Comparison of ENCODE assay signal across 9 mouse cellular contexts in the genomic region with DNA sequence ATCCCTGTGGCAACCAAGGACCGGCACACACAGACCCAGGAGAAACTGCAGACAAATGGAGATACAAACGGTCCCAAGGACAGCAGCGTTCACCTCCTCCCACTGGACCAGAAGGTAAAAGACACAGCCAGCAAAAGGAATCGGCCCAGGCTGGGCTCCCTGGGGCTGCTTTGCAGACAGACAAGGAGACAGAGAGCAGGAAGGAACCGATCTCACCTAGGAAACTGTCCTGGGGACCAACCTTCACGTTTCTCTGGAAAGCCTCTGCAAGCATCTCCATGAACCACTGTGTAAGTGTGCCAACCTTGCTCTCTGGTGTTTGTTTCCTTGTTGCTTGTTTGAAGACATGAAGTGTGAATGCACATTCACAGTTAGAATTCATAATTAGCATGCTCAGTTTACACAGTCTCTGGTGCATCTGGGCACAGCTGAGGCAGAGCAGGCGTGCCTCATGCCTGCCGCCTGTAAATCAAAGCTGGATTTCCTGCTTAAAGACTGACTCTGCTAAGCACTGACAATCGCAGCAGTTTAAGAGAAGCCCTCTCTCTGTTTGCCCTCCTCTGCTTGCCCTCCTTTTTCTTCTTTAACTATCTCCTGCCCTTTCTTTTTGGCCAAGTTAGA. TPM values are rescaled to one million over a fixed set of nuclear protein-coding genes. Genes with fewer than 3 reads are reported as not detected.
DNase-seq lines count a peak whose midpoint lies in the region; ATAC-seq and TF ChIP-seq lines count a peak whose summit lies in the region.
"Had no signal": no experiment of that assay in that cellular context is flagged by ENCODE, and none has a peak within 500 bp of the region (broad histone marks: within the 10 kb centered on the region; RNA-seq: fewer than 3 reads in every experiment).

No protein-coding gene starts in this region.

- 2% methylated on average over 9 of the region's 9 CpGs for WGBS in lung, embryonic 14.5 days
- 4% methylated on average over 9 of the region's 9 CpGs for WGBS in forebrain, embryonic 14.5 days
- 7% methylated on average over 9 of the region's 9 CpGs for WGBS in neural tube, embryonic 11.5 days

- no peaks in the 10 kb centered on the region for H3K36me3 ChIP-seq in lung, embryonic 14.5 days (ENCODE audit: insufficient read depth)
- H3K36me3 ChIP-seq in forebrain, embryonic 14.5 days (ENCODE audit: control insufficient read depth, insufficient read depth, low read length): no peaks in the 10 kb centered on the region
- H3K36me3 ChIP-seq in neural tube, embryonic 11.5 days (ENCODE audit: control insufficient read depth, insufficient read depth, low read length): no peaks in the 10 kb centered on the region

- H3K9ac ChIP-seq in lung, embryonic 14.5 days: peak overlapping the region; percentile 65
- peak overlapping the region; percentile 53; the same call in 1 of the 2 replicates for H3K9ac ChIP-seq in forebrain, embryonic 14.5 days (ENCODE audit: low read length)
- peak overlapping the region; percentile 53 for H3K9ac ChIP-seq in neural tube, embryonic 11.5 days (ENCODE audit: low read length)
- H3K9ac ChIP-seq: liver, embryonic 14.5 days had no signal

- peak overlapping the region; percentile 48 for H3K4me3 ChIP-seq in lung, embryonic 14.5 days (ENCODE audit: low read depth, low read length)
- H3K4me3 ChIP-seq in forebrain, embryonic 14.5 days (ENCODE audit: low read depth, low read length): peak overlapping the region; percentile 21
- H3K4me3 ChIP-seq in neural tube, embryonic 11.5 days (ENCODE audit: low read depth, low read length): peak overlapping the region; percentile 27

- H3K27ac ChIP-seq in lung, embryonic 14.5 days (ENCODE audit: low read depth): peak overlapping the region; percentile 92
- no peak overlapping the region; the same call in 1 of the 2 replicates for H3K27ac ChIP-seq in forebrain, embryonic 14.5 days (ENCODE audit: low read depth, low read length)
- H3K27ac ChIP-seq in neural tube, embryonic 11.5 days (ENCODE audit: low read depth, low read length): peak overlapping the region; percentile 36; the same call in 1 of the 2 replicates
- H3K27ac ChIP-seq: liver, embryonic 14.5 days had no signal

- peaks cover 17% of the 10 kb centered on the region; the same call in 1 of the 2 replicates for H3K4me1 ChIP-seq in lung, embryonic 14.5 days (ENCODE audit: insufficient read depth)
- H3K4me1 ChIP-seq in forebrain, embryonic 14.5 days (ENCODE audit: control insufficient read depth, insufficient read depth, low read length): no peaks in the 10 kb centered on the region
- no peaks in the 10 kb centered on the region for H3K4me1 ChIP-seq in neural tube, embryonic 11.5 days (ENCODE audit: control insufficient read depth, insufficient read depth, low read length)

- no peaks in the 10 kb centered on the region for H3K27me3 ChIP-seq in lung, embryonic 14.5 days (ENCODE audit: insufficient read depth, low read length)
- no peaks in the 10 kb centered on the region for H3K27me3 ChIP-seq in forebrain, embryonic 14.5 days (replicated peaks; ENCODE audit: control insufficient read depth, insufficient read depth, low read length)
- no peaks in the 10 kb centered on the region for H3K27me3 ChIP-seq in neural tube, embryonic 11.5 days (ENCODE audit: control insufficient read depth, insufficient read depth, low read length)

- no peak for TF ChIP-seq CTCF in lung, embryonic 14.5 days (IDR thresholded peaks at IDR 0.05; ENCODE audit: low read depth)

- peak; percentile 58 for DNase-seq in lung, embryonic 14.5 days
- DNase-seq in lung, postnatal 14 days: no peak
- peak; percentile 69 for DNase-seq in forebrain, embryonic 14.5 days (ENCODE audit: low spot score)
- DNase-seq in kidney, postnatal 14 days: peak; percentile 27
- DNase-seq in neural tube, embryonic 11.5 days (ENCODE audit: low spot score): peak; percentile 29
- no peak for DNase-seq in thymus, postnatal 0 days (ENCODE audit: low spot score)
- DNase-seq in cerebellum, postnatal 36 days: no peak
- no peak for DNase-seq in layer of hippocampus, postnatal 14 days (ENCODE audit: low spot score in 2 of 2)

- no peaks in the 10 kb centered on the region for H3K9me3 ChIP-seq in lung, embryonic 14.5 days (ENCODE audit: low read depth, low read length)
- no peaks in the 10 kb centered on the region for H3K9me3 ChIP-seq in forebrain, embryonic 14.5 days (replicated peaks; ENCODE audit: control insufficient read depth, low read length)
- H3K9me3 ChIP-seq in neural tube, embryonic 11.5 days (ENCODE audit: control insufficient read depth, low read length): no peaks in the 10 kb centered on the region

- 0 out of 2 replicates have a peak, but pooled peaks have one; percentile 28 for ATAC-seq in lung, embryonic 14.5 days (ENCODE audit: insufficient read depth)
- ATAC-seq in forebrain, embryonic 14.5 days: peak; percentile 49
- ATAC-seq in neural tube, embryonic 11.5 days (ENCODE audit: insufficient read depth, low FRiP score, low TSS enrichment): peak; percentile 54

- H3K4me2 ChIP-seq in lung, embryonic 14.5 days: peak overlapping the region; percentile 65
- peak overlapping the region; percentile 54 for H3K4me2 ChIP-seq in forebrain, embryonic 14.5 days (ENCODE audit: low read length)
- peak overlapping the region; percentile 46 for H3K4me2 ChIP-seq in neural tube, embryonic 11.5 days (ENCODE audit: low read depth)

RNA-seq across cellular contexts. Expression of a gene that starts 1.0 kb away (rescaled TPM):
- 71.1 and 72.0 TPM in 2 replicates for polyA plus RNA-seq in lung, embryonic 14.5 days (2014; fragmentation: Nextera tagmentation; extraction: Ambion mirVana)
- 14.1 and 22.6 TPM in 2 replicates for polyA plus RNA-seq in forebrain, embryonic 14.5 days (2014; fragmentation: Nextera tagmentation; extraction: Ambion mirVana)
- polyA plus RNA-seq in neural tube, embryonic 11.5 days (2014; fragmentation: Nextera tagmentation; extraction: Ambion mirVana): 24.5 and 25.6 TPM in 2 replicates
- 19.3 and 22.5 TPM in 2 replicates for polyA plus RNA-seq in thymus, postnatal 0 days (2015; fragmentation: Nextera tagmentation; extraction: Ambion mirVana)
- 1 to 10 TPM; 6.5 to 9.8 TPM for total RNA-seq in layer of hippocampus, postnatal 14 days (2021)

Comparison
In these comparisons a context has a peak if more than half of its experiments do, and no peak if none do; other contexts are left out.
1. DNase-seq: peak in lung, embryonic 14.5 days (single experiment), forebrain, embryonic 14.5 days (single experiment), kidney, postnatal 14 days (single experiment) and neural tube, embryonic 11.5 days (single experiment); none in lung, postnatal 14 days (single experiment), thymus, postnatal 0 days (single experiment), cerebellum, postnatal 36 days (0 of 2) and layer of hippocampus, postnatal 14 days (0 of 2).
2. Peak in every context shown above with its lines, with median percentiles within 50 percentile points of each other: ATAC-seq, H3K4me2 ChIP-seq, H3K4me3 ChIP-seq and H3K9ac ChIP-seq.